Mouse (Mus musculus): ENCODE data around the gene Cdkal1.

Gene Cdkal1

DNA sequence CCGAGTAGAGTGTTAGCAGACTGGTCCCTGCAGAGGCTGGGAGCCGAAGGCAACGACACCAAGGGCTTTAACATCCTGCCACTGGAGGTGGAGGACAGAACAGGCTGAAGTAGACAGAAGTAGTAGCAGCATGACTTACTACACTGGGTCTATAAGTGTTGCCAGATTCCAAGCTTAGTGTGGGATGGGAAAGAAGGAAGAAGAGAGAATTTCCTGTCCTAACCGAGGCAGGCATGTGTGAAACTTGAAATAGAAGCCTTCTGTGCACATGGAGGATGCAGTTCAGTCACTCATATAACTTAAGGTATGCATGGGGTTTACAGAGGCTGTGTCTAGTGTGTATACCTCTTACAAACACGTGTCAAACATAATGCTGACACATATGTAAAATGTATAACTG lies 465.4 kb downstream of the Cdkal1 start:
- DNase-seq = no peak

DNA sequence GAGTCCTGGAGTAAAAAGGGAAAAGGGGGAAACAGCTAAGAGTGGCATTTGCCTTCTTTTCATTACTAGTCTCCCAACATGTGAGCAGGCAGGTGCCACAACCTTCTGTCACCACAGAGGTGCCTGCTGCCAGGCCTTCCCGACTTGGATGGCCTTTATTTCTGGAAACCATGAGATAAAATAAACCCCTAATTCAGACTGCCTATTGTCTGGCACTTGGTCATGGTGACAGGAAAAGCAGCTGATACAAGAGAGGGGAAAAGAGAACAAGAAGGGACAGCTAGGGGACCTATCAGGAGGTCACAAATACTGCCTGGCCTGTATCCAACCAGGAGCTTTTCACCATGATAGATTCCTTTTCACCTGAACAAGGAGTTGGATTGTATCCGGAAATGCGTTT lies 466.6 kb downstream of the Cdkal1 start:
- no peak for DNase-seq

DNA sequence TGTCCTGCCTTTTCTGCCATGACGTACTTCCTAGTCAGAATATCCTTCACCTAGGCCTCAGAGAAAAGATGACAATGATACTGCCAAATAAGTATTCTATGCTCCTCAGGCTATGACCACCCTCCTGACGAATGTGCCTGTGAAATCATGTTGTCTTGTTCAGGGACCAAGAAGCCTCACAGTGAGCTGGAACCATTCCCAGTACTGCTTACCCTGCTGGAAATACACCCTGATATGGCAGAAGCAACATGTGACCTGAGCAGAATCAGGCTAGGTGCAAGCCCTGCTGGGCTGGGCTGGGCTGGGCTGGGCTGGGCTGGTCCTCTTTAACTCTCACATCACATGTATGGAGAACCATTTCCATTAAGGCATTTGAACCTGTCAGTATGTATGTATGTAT lies 477.9 kb downstream of the Cdkal1 start:
- DNase-seq = no peak

DNA sequence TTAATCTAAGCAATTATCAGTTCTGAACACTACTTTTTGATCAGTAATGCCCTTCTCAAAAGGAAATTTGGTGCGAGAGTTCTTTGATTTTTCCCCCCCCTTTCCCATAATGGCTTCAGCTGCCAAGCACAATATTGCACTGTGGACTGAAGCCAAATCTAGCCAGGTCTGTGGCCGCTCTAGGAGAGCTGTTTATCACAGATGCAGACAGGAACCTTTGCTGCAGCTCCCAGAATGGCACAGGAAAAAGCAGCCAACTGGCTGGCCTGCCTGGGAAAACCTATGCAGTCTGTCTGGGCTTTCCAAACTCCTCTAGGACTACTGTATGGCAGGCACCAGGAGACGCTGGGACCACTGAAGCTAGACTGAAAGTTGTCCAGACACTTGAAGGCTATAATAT lies 483.6 kb downstream of the Cdkal1 start:
- DNase-seq = peak; percentile 22

DNA sequence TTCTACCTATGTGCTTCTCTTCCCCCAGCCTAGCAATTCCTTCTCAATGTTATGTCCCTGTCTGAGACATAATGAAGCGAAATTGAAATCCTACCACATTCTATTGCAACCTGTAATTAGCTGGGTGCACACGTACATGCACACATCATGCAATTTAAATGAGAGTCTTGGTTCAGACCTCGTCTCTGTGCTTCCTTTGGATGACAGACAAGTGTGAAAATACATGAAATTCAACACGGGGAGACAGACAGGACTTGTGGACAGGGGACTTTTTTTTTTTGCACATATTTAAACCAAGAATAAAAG lies 484.1 kb downstream of the Cdkal1 start:
- no peak for DNase-seq

DNA sequence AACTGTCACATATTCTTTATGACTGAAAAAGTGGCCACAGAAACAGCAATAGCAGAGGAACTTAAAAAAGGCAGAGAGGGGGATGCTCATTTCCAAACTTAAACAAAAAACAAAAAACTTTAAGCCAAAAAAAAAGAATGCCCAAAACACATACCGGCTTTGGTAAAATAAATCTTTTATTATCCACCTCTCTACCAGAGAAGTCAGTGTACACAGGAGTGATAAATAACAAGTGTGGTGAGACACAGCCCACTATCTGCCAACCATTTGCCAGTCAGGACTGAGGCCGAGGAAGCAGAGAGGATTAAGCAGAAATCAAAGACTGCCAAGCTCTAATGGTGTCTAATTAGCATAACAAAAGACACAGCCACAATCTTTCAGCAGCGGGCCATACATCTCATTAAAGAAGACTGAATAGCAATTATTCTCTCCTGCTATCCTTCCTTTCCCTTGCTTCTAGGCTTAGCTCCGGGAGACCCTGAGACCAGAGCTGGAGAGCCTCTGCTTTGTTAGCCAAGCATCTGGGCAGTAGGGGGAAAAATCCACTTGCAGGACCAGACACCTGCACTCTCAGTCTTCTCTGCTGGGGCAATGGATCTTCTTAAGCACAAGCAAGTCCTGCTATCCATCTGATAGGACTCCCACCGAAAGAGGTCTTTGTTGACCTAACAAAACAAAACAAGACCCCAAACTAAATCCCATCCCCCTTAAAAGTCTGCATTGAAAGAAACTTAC lies 484.6 kb downstream of the Cdkal1 start:
- no peak for DNase-seq

DNA sequence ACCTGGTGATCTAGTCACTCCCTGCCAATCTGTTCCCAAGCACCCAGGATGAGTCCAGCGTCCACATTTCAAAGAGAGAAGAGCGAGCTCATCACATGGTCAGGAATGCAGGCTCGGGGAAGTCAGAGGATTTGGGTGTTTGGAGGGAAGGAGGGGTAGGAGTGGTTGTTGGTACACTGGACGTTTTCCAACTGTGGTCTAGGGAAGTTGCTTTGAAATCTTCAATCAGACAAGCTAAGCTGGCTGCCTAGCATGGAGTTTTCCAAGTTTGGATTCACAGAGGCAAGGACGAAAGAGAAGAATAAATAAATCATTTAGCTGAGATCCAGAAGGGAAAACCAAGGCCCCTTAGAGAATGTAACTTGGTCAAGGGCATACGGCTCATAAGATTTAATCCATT lies 486.7 kb downstream of the Cdkal1 start:
- DNase-seq = no peak

DNA sequence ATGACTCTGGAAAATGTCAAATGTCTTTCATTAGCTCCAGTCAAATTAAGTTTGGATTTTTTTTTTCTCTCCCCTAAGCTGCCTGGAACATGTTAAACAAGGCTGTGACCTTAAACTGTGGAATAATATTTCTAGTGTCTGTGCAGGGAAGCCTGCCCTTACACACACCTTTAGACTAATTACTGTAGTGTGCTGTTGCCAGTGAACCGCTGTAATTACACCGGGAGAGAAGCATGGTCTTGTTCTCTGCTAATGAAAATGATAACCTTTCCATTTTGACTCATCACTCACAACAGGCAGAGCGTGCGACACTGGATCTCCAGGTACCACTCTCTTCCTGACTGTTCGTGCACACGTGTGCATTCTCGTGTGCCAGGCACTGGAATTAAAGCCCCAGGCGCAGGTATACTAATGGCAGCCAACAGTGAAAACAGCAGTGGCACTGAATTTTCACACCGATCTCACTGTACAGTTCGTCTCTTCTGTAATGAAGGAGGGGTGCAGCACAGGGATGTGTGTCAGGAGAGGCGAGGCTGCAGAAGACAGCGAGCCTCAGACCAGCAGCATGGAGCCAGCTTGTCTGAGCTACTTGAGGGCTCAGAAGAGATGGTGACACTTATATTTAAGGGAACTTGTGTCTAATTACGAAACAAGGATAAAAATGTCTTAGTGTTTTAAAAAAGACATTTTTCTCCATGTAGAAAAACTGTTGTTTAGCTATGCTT lies 490.4 kb downstream of the Cdkal1 start:
- no peak for DNase-seq

DNA sequence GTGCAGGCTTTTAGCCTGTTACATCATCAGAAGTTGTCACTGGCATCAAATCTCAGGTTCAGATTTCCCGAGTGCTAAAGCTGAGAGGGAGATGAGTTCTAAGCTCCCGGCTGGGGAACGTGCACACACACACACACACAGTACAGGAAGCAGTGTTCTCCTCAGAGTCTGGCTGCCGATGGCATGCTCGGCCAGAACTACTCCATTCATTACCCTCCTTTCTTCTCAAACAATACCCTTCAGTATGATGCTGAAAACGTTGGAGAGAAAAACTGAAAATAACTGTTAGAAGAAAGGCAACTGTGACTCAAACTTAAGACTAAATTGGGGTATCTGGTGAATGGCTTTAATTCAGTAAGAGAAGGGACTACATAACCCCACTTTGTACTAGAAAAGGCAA lies 491.5 kb downstream of the Cdkal1 start:
- no peak for DNase-seq

DNA sequence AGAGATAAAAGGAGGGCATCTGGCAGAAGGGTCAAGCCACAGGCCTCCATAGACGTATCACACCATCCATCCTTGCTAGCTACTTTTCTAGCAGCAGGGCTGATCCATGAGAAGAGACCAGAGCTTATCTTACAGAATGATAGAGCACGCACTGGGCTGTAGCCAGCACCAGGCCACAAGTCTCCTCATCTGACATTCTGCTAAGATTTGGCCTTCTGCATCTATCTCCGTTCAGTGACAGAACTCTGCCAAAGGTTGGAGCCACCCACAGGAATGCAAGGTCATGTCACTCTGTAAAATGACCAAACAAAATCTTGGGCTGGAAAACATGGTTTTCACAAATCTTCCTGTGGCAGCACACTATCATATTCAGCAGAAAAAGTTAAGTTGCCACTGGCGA lies 493.6 kb downstream of the Cdkal1 start:
- DNase-seq = no peak

DNA sequence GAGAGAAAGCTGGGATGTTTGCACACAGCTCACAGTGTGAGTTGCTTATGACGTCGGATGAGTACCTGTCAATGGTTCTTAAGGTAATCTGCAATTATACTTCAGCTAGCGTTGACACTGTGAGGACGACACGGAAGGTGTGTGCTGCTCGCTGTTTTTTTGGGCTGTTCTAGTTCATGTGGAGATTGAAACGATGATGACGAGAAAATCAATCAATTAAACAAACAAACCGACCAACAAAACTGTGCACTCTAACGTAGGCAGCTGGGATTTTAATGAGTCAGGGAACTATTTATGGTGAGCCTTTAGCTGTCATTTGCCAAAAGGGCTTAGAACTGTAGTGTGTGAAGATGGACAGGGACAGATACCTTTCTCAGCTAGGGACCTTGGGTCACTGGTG lies 494.6 kb downstream of the Cdkal1 start:
- DNase-seq = no peak

DNA sequence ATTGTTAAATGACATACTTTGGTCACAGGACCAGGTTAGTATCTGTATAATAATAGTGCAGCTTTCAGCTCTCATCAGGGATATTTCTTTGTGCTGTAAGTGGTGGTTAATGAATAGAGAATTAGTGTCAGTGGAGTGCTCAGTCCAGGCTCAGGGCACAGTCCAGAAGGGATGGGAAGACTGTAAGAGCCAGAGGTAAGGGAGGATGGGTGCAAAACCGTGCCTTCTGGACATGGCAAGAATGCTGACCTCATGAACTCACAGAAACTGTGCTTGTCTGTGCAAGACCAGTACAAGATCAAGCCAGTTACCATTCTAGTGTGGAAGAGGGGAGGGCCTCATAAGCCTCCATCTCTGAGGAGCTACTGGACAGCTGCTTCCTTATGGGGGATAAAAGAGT lies 496.1 kb downstream of the Cdkal1 start:
- DNase-seq = no peak

DNA sequence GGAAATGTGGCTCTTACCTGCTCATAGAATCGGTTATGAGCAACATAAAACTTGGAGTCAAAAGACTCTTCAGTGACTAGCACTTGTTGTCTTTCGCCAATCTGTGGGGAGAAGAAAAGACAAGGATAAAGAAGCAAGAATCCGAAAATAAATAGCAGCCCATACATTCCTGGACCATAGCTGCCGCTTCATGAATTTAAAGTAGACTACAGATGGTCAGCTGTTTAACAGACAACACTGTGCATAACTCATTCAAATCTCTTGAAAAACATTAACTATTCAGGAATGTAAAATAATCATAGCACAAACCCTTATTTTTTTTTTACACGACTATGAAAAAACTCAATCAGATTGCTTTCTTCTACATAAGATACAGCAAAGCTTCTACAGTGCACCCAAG lies 498.0 kb downstream of the Cdkal1 start:
- DNase-seq = no peak

DNA sequence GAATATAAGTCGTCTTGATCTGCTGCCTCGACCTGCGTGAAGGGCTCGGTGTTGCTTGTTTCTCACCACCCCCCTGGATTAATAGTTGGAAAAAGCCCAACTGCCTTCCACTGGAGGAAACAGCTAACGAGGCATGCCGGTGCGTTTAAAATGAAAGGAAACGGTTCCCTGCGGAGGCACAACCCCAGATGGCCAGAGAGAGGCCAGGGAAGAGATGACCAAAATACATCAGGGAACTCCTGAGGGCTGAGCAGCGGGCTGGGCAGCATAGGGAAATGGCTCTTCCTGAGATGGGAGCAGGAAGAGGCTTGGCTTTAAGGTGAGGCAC lies 499.4 kb downstream of the Cdkal1 start:
- peak; percentile 18 for DNase-seq

DNA sequence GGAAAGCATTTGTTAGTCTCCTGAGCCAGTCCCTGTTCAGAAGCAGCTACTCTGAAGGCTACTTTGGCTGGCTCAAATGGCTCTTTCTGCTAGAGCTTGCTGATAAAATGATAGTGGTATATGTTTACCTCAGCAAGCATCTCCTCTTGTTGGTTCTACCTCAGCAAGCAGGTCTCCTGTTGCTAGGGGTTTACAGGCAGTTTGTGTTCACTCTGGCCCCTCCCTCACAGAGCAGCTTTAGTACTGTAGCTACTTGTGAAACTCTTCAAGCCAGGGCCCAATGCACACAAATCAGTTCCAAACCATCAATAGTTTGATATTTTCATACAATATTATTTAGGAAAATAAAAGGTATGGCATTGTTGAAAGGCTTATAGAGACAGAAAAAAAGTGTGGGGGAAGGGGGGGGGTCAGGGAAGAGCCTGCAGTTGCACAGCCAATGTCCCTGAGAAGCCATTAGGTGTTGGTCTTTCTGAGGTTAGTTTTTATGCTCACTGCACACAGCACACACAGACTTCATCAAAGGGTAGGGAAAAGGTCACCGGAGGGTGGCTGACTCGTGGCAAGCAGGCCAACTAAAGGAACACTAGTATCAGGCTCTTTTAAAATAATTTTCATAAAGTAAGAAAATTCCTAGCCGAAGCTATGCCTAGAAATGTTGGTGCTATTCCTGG lies 499.9 kb downstream of the Cdkal1 start:
- no peak for DNase-seq

DNA sequence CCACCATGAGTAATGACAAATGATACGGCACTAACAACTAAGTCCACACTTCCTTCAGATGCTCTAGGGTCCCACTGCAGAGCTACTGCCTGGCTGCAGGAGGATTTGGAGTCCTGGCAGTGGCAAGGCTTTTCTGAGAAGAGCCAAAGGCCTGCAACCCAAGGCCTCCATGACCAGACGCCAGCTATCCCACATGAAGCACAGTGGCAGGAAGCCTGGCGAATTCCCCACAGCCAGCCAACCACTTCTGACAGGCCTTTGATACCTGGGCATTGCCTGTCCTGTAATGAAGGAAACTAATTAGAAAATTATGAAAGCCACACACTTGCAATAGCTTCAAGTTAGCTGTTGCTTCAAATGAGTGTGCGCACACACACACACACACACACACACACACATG lies 500.5 kb downstream of the Cdkal1 start:
- DNase-seq = no peak

DNA sequence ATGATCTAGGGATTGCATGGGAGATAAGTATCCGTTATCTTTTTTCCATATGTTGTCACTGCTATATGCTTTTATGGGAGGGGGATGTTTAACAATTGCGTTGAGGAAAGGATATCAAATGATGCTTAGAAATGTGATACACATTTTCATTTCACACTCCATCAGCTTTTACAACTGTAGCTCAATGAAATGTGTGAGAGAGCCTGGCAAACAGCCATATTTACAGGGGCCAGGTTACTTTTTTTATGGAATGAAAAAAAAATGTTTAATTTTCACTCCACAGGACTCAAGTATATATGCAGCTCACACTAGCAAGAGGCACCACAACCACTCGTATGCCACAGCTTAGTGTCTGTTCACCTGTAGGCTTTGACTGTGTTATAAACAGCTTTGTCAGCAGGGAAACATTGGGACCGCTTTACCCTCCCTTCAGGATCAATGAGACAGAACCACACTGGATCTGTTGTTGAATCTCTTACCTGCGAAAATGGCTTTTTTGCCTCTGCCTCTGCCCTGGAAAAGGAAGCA lies 501.5 kb downstream of the Cdkal1 start:
- no peak for DNase-seq

DNA sequence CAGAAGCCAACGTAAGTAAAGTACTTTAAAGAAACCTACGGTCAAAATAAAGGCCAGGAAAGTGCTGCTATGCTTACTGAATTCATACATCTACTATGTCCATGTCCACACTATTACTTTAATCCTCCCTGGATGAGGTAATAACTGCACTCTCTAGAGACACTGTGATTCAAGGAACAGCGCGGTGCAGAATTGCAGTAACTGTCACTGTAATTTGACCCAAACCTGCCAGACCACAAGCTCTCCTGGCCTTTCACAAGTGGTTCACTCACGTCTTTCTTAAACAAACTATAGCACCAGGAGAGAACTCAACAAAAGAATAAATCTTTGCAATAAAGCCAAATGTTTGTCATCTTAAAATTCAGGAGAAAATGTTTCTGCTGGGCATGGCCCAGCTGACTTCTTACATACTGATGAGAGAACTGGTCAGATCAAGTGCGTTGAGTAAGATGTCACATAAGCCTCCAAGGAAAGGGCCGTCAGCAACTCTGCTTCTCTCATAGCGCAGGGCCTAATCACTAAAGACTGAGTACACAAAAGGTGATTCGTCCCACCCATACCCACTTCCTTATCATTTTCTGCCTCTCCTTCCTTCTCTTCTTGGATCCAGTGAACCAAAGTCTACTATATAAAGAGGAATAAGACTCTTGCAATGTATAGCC lies 504.3 kb downstream of the Cdkal1 start:
- no peak for DNase-seq

DNA sequence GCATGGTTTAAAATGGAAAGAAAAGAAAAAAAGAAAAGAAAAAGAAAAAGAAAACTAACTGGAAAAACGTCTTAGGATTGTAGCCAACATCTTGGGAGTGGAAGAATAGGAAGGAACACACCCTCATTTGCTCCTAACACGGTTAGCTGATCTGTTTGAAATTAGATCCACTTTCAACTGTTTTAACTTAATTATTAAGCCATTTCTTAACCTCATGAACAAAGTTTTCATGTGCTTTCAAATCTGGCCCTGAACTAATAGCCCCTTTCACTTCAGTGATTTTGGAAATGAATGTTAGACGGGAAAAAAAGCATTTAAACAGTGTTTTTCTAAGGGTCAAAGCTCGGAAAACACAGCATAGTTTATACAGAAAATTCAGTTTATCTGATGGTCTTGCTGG lies 505.5 kb downstream of the Cdkal1 start:
- DNase-seq = no peak

DNA sequence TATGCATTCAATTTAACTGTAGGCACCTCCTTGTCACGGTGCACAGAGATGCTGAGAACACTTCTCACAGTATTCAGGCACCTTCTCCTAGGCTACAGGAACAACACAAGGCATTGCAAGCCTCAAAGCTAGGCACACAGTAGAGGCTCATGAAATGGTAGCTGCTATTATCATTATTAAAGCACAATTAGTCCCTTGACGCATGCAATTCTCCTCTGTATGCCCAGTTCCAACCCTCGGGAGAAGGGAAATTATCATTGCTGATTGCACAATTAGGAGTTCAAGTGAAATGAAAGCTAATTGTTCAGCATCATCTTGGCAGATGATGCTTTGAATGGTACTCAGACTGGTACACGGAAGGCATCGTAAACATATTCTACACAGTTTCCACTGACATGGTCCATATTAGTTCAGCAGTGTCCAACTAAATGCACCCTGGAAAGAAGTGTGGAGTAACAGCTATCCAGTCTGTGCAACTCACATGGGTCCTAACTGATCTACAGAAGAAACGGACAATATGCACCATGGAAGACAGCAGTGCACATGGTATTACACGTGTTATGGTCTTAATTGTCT lies 506.0 kb downstream of the Cdkal1 start:
- DNase-seq = no peak

DNA sequence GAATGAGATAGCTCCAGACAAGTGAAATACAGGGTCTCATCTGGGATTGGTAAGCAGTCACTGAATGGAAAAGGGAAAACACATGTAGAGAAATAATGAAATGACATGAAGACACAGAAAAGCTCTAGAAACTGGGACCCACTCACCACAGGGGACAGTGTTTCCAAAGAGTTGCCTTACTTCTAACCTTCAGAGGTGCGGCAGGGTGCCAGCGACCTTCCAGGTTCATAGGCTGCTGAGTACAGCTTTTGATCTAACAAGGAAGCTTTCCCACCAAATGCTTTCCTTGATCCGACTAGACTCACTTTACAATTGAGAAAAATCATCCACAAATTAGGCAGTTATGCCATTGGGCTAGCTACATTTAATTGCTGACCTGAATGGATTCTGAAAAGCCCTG lies 507.1 kb downstream of the Cdkal1 start:
- DNase-seq = no peak

DNA sequence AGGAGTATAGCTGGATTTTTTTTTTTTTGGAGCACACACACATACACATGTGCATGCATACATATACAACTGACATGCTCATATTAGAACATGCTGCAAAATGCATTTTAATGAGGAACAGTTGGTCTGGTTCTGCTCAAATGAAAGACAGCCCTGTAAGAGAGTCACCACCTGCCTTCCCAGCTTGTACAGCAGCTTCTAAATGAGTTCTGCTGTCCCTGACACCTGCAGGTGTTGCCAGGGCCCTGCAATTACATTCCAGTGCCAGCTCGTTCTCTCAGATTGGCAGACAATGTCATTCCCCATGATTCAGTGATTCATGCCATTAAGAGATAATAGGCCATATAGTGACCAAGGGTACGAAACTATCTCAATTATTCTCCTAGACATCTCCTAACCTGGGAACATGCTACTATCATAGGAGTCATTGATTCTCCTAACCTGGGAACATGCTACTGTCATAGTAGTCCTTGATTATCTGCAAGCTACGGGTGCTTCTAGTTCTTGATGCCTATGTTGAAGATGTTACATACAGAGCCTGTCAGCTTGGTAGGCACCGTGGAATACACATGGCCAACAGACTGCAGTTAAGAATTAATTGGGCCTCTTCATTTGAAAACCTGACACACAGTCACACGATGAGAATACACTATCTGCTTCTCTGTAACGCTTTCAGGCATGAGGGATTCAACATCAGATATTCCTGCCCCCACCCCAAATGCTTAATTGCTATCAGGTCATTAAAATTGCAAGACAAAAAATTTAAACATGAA lies 522.6 kb downstream of the Cdkal1 start:
- DNase-seq = peak; percentile 27

DNA sequence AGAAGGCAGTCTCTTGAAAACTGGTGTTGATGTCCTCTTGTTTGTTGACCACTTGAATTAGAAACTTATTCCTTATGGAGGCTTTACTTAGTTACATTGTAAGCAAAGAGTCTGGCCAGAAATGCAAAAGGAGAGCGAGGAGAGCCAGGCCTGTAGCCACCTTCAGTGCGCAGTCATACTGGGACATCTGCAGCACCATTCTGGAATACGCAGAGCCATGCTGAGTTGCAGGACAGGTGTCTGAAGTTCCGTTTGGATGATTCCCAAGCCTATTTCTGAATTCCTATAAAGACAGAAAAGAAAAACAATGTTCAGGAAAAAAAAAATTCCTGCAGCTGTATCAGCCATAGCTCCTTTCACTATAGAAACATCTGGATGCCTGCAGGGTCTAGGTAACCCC lies 529.5 kb downstream of the Cdkal1 start:
- peak; percentile 13 for DNase-seq

Measured in cerebellum, adult 11 months (tissue).